20 mouse cellular contexts compared by ENCODE assay signal in genomic region chr9:41914611-41915010, GRCm38 (mm10).
DNase-seq lines count a peak whose midpoint lies in the region; ATAC-seq and TF ChIP-seq lines count a peak whose summit lies in the region.
"Had no signal": no experiment of that assay in that cellular context is flagged by ENCODE, and none has a peak within 500 bp of the region (broad histone marks: within the 10 kb centered on the region; RNA-seq: fewer than 3 reads in every experiment).

No protein-coding gene starts in this region.

- no peaks in the 10 kb centered on the region; the same call in 1 of the 2 replicates for H3K9me3 ChIP-seq in forebrain, embryonic 10.5 days
- H3K9me3 ChIP-seq in forebrain, postnatal 0 days (ENCODE audit: low read length), result no peaks in the 10 kb centered on the region
- H3K9me3 ChIP-seq in forebrain, embryonic 13.5 days (replicated peaks), result peaks cover 10% of the 10 kb centered on the region; the same call in 1 of the 2 replicates
- no peaks in the 10 kb centered on the region for H3K9me3 ChIP-seq in midbrain, embryonic 16.5 days (replicated peaks; ENCODE audit: control insufficient read depth, low read length, poor library complexity, severe bottlenecking)
- H3K9me3 ChIP-seq: heart, embryonic 12.5 days; limb, embryonic 12.5 days; liver, embryonic 13.5 days; lung, embryonic 15.5 days had no signal

- DNase-seq in forebrain, embryonic 10.5 days (ENCODE audit: extremely low spot score, low spot score), result no peak
- no peak for DNase-seq in forebrain, postnatal 0 days
- DNase-seq in layer of hippocampus, adult 2 months (ENCODE audit: low spot score in 2 of 2), result no peak
- no peak for DNase-seq in layer of hippocampus, adult 9-11 months
- DNase-seq in ovary, postnatal 10 days (ENCODE audit: low spot score), result no peak
- DNase-seq in c-Kit-positive CD71-positive TER-119-positive erythroid progenitor cells, embryonic 14.5 days (ENCODE audit: low spot score), result no peak
- DNase-seq: cerebellum, adult 9-11 months; embryo, embryonic 11 days; gastrocnemius, postnatal 14 days; heart, postnatal 36 days; kidney, adult 11 months; kidney, postnatal 14 days; liver, embryonic 13.5 days had no signal

- no peak overlapping the region for H3K4me3 ChIP-seq in forebrain, embryonic 10.5 days
- H3K4me3 ChIP-seq in forebrain, postnatal 0 days (ENCODE audit: low read depth, low read length), result no peak overlapping the region
- no peak overlapping the region for H3K4me3 ChIP-seq in layer of hippocampus, adult 2 months
- H3K4me3 ChIP-seq in forebrain, embryonic 13.5 days, result no peak overlapping the region
- H3K4me3 ChIP-seq in midbrain, embryonic 16.5 days (ENCODE audit: low read depth, low read length), result no peak overlapping the region
- H3K4me3 ChIP-seq: heart, embryonic 12.5 days; limb, embryonic 12.5 days; liver, embryonic 13.5 days; lung, embryonic 15.5 days had no signal

- peak overlapping the region; percentile 51; the same call in 1 of the 2 replicates for H3K27ac ChIP-seq in forebrain, embryonic 10.5 days
- no peak overlapping the region for H3K27ac ChIP-seq in forebrain, postnatal 0 days (ENCODE audit: low read depth, low read length)
- no peak overlapping the region for H3K27ac ChIP-seq in layer of hippocampus, adult 2 months
- H3K27ac ChIP-seq in forebrain, embryonic 13.5 days, result peak overlapping the region; percentile 78
- H3K27ac ChIP-seq in midbrain, embryonic 16.5 days (ENCODE audit: low read length), result 0 out of 2 replicates have a peak overlapping the region, but pooled peaks have one; percentile 60
- H3K27ac ChIP-seq: liver, embryonic 13.5 days; lung, embryonic 15.5 days; macrophage had no signal

- H3K4me1 ChIP-seq in forebrain, embryonic 10.5 days, result peaks cover 42% of the 10 kb centered on the region
- H3K4me1 ChIP-seq in forebrain, postnatal 0 days (ENCODE audit: insufficient read depth), result no peaks in the 10 kb centered on the region; the same call in 1 of the 2 replicates
- peaks cover 51% of the 10 kb centered on the region for H3K4me1 ChIP-seq in forebrain, embryonic 13.5 days
- H3K4me1 ChIP-seq in midbrain, embryonic 16.5 days (ENCODE audit: control insufficient read depth, insufficient read depth, low read length), result peaks cover 13% of the 10 kb centered on the region; the same call in 1 of the 2 replicates
- H3K4me1 ChIP-seq: liver, embryonic 13.5 days; lung, embryonic 15.5 days had no signal

- no peak overlapping the region for H3K9ac ChIP-seq in forebrain, postnatal 0 days
- H3K9ac ChIP-seq in forebrain, embryonic 13.5 days, result no peak overlapping the region
- H3K9ac ChIP-seq in midbrain, embryonic 16.5 days (ENCODE audit: low read depth, low read length), result no peak overlapping the region
- H3K9ac ChIP-seq: heart, embryonic 12.5 days; limb, embryonic 12.5 days; liver, embryonic 13.5 days; lung, embryonic 15.5 days had no signal

- no peak for TF ChIP-seq CTCF in forebrain, postnatal 0 days (IDR thresholded peaks at IDR 0.05; ENCODE audit: low read depth)
- peak; percentile 30; the same call in 1 of the 2 replicates for TF ChIP-seq CTCF in layer of hippocampus, adult 2 months (conservative IDR thresholded peaks at IDR 0.05)

- H3K27me3 ChIP-seq in forebrain, embryonic 10.5 days (ENCODE audit: poor library complexity, severe bottlenecking), result no peaks in the 10 kb centered on the region; the same call in 1 of the 2 replicates
- H3K27me3 ChIP-seq in forebrain, postnatal 0 days (ENCODE audit: insufficient read depth, low read length), result no peaks in the 10 kb centered on the region
- no peaks in the 10 kb centered on the region for H3K27me3 ChIP-seq in forebrain, embryonic 13.5 days
- no peaks in the 10 kb centered on the region for H3K27me3 ChIP-seq in midbrain, embryonic 16.5 days (ENCODE audit: control insufficient read depth, insufficient read depth, low read depth, low read length)
- H3K27me3 ChIP-seq: CH12.LX; heart, embryonic 12.5 days; limb, embryonic 12.5 days; liver, embryonic 13.5 days; lung, embryonic 15.5 days had no signal

- no peak for ATAC-seq in forebrain, postnatal 0 days
- ATAC-seq in forebrain, embryonic 13.5 days, result no peak
- no peak for ATAC-seq in midbrain, embryonic 16.5 days

- 90% methylated on average over 6 of the region's 6 CpGs for WGBS in forebrain, embryonic 10.5 days
- WGBS in forebrain, postnatal 0 days, result 87% methylated on average over 6 of the region's 6 CpGs
- 91% methylated on average over 6 of the region's 6 CpGs for WGBS in forebrain, embryonic 13.5 days
- 94% methylated on average over 6 of the region's 6 CpGs for WGBS in midbrain, embryonic 16.5 days

- no peak overlapping the region for H3K4me2 ChIP-seq in forebrain, postnatal 0 days (ENCODE audit: low read depth)
- no peak overlapping the region for H3K4me2 ChIP-seq in forebrain, embryonic 13.5 days
- H3K4me2 ChIP-seq in midbrain, embryonic 16.5 days (ENCODE audit: low read length), result no peak overlapping the region
- H3K4me2 ChIP-seq: heart, embryonic 12.5 days; limb, embryonic 12.5 days; liver, embryonic 13.5 days; lung, embryonic 15.5 days had no signal

- H3K36me3 ChIP-seq in forebrain, embryonic 10.5 days (replicated peaks), result no peaks in the 10 kb centered on the region
- no peaks in the 10 kb centered on the region for H3K36me3 ChIP-seq in forebrain, postnatal 0 days (ENCODE audit: insufficient read depth)
- H3K36me3 ChIP-seq in forebrain, embryonic 13.5 days (ENCODE audit: poor library complexity, severe bottlenecking), result no peaks in the 10 kb centered on the region
- H3K36me3 ChIP-seq in midbrain, embryonic 16.5 days (ENCODE audit: control insufficient read depth, insufficient read depth, low read length), result no peaks in the 10 kb centered on the region
- H3K36me3 ChIP-seq: heart, embryonic 12.5 days; limb, embryonic 12.5 days; liver, embryonic 13.5 days; lung, embryonic 15.5 days had no signal

Comparison
In these comparisons a context has a peak if more than half of its experiments do, and no peak if none do; other contexts are left out.
1. H3K27ac ChIP-seq: peak in forebrain, embryonic 10.5 days (single experiment), forebrain, embryonic 13.5 days (single experiment) and midbrain, embryonic 16.5 days (single experiment); none in forebrain, postnatal 0 days (single experiment) and layer of hippocampus, adult 2 months (single experiment).